Mouse (Mus musculus) hindbrain, embryonic 10.5 days (tissue): ENCODE data around the gene Gcfc2. TPM values are rescaled to one million over a fixed set of nuclear protein-coding genes. Genes with fewer than 3 reads are reported as not detected.

Source experiments
- DNase-seq: peaks from one replicate; pipeline ENCODE4 v3.0.0-alpha.2; 2017; ENCODE audit warnings: low spot score
- H3K27ac ChIP-seq: fragments of 300-500 bp; sonication (generic); 2 replicates; pipeline ENCODE4 v1.5.1; 2016; ENCODE audit warnings: mild to moderate bottlenecking, moderate library complexity
- H3K27me3 ChIP-seq: fragments of 300-500 bp; sonication (generic); 2 replicates; pipeline ENCODE4 v1.6.1; 2016; ENCODE audit warnings: mild to moderate bottlenecking; ENCODE audit not compliant: poor library complexity, insufficient read depth, severe bottlenecking
- H3K36me3 ChIP-seq: fragments of 300-500 bp; sonication (generic); 2 replicates; pipeline ENCODE4 v1.6.1; 2016; ENCODE audit warnings: mild to moderate bottlenecking, moderate library complexity
- H3K4me1 ChIP-seq: fragments of 300-500 bp; sonication (generic); replicated peaks from 2 replicates; pipeline ENCODE4 v1.6.1; 2016; ENCODE audit warnings: mild to moderate bottlenecking
- H3K4me3 ChIP-seq: fragments of 300-500 bp; sonication (generic); 2 replicates; pipeline ENCODE4 v1.5.1; 2016; ENCODE audit warnings: mild to moderate bottlenecking, moderate library complexity
- H3K9me3 ChIP-seq: fragments of 300-500 bp; sonication (generic); 2 replicates; pipeline ENCODE4 v1.6.1; 2016; ENCODE audit warnings: mild to moderate bottlenecking, moderate library complexity
- WGBS: fragments of 180-500 bp; shearing (Covaris S2); methylation state at CpG from one replicate; pipeline ENCODE4 v1.1.7; 2016; 5-methylcytosine and 5-hydroxymethylcytosine counted together
- microRNA counts: library from miRNA; unstranded; fragments of <30 nt; microRNA quantifications from one replicate; lab custom pipeline; 2017
- polyA plus RNA-seq: library from polyadenylated mRNA; unstranded; fragments of >200 nt; fragmentation: Nextera tagmentation; extraction: Ambion mirVana; gene quantifications from 2 replicates; pipeline ENCODE4 v1.2.1, GENCODE M21; 2016

The Gcfc2 gene
- polyA plus RNA-seq, 1 experiment from 2014 or later, result 8.6 TPM

GRCm38 (mm10) chr6:81987010-81987409 is 63.5 kb downstream of the Gcfc2 start:
- H3K9me3 ChIP-seq, result no peaks in the 10 kb centered on the region
- peaks cover 15% of the 10 kb centered on the region for H3K27me3 ChIP-seq
- 3% methylated on average over 9 of the region's 9 CpGs for WGBS
- no peaks in the 10 kb centered on the region for H3K36me3 ChIP-seq
- no peak overlapping the region for H3K4me3 ChIP-seq
- DNase-seq, result peak; percentile 84
- peak overlapping the region; percentile 70 for H3K27ac ChIP-seq
- H3K4me1 ChIP-seq, result peaks cover 18% of the 10 kb centered on the region

DNA sequence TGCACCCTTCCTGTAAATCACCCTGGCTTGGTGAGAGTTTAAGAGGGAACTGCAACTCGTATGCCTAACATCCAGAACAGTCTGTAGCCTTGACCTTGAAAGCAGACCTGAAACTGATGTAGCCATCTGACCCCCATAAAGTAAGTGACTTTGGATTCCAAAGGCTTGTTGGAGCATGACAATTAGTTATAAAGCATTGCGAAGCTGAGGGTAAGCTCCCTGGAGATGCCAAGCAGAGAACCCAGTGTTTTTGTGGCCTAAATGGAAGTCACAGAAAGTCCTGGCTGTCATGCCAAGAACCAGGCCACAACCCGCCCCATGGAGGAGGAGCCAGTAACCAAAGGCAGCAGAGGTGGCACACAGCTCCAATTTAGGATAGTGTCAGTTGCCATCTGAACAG is 64.1 kb downstream of the Gcfc2 start:
- H3K4me1 ChIP-seq, result peaks cover 18% of the 10 kb centered on the region
- H3K27ac ChIP-seq, result peak overlapping the region; percentile 70; the same call in 1 of the 2 replicates
- H3K4me3 ChIP-seq, result no peak overlapping the region
- no peaks in the 10 kb centered on the region for H3K9me3 ChIP-seq
- H3K27me3 ChIP-seq, result peaks cover 15% of the 10 kb centered on the region
- H3K36me3 ChIP-seq, result no peaks in the 10 kb centered on the region
- no peak for DNase-seq
- 63% methylated on average over 3 of the region's 3 CpGs for WGBS

- 97% methylated on average over 5 of the region's 5 CpGs for WGBS
- no peak for DNase-seq
- no peak overlapping the region for H3K27ac ChIP-seq
- peaks cover 18% of the 10 kb centered on the region for H3K4me1 ChIP-seq
- peaks cover 15% of the 10 kb centered on the region for H3K27me3 ChIP-seq
- no peaks in the 10 kb centered on the region for H3K9me3 ChIP-seq
- H3K36me3 ChIP-seq, result no peaks in the 10 kb centered on the region
- no peak overlapping the region for H3K4me3 ChIP-seq
Measured at GRCm38 (mm10) chr6:81988341-81988740, 64.9 kb downstream of the Gcfc2 start.

GRCm38 (mm10) chr6:81990049-81990810 is 66.8 kb downstream of the Gcfc2 start:
- Histone ChIP-seq H3K4me3 (no peak overlapping the region), H3K36me3 (no peaks in the 10 kb centered on the region), H3K27ac (0 out of 2 replicates have a peak overlapping the region, but pooled peaks have one; percentile 40), H3K9me3 (no peaks in the 10 kb centered on the region), H3K4me1 (peaks cover 15% of the 10 kb centered on the region), H3K27me3 (peaks cover 15% of the 10 kb centered on the region)
- WGBS, result 51% methylated on average over 20 of the region's 20 CpGs
- DNase-seq, result peak; percentile 6

MicroRNAs encoded within 50 kb of the gene (microRNA counts, 519-probe panel; counts per million panel counts)
- microRNA mmu-miR-468 (lab: Ali Mortazavi, UCI), result 2,082 counts per million, percentile 78 among the panel's probes with 10 or more counts

Other genes starting within 250 kb of the Gcfc2 start
- gene Mrpl19, start 42.3 kb downstream of the Gcfc2 start, polyA plus RNA-seq, result 59.2 and 62.2 TPM in 2 replicates
- gene Eva1a, start 117.4 kb downstream of the Gcfc2 start, polyA plus RNA-seq, result 3.2 and 3.3 TPM in 2 replicates